Mouse (Mus musculus): ENCODE data around the gene Fstl5. TPM values are rescaled to one million over a fixed set of nuclear protein-coding genes. Genes with fewer than 3 reads are reported as not detected.

Fstl5 gene
- total RNA-seq, 1 experiment = 0.13 TPM

GRCm38 (mm10) chr3:76316991-76317390, 242.9 kb downstream of the Fstl5 start:
- Histone ChIP-seq H3K4me1 (ENCODE audit: control insufficient read depth in 2 of 2, insufficient read depth in 2 of 2, low read length in 2 of 2, poor library complexity in 1 of 2) (no peaks in the 10 kb centered on the region), H3K9ac (ENCODE audit: insufficient read depth, low read depth, low read length, poor library complexity, severe bottlenecking) (no peak overlapping the region), H3K9me3 (ENCODE audit: control insufficient read depth, insufficient read depth, low read depth, low read length) (no peaks in the 10 kb centered on the region), H3K27ac (ENCODE audit: insufficient read depth, low read depth, low read length, poor library complexity, severe bottlenecking) (no peak overlapping the region), H3K4me3 (ENCODE audit: insufficient read depth in 1 of 2, low read depth in 1 of 2, low read length in 2 of 2, poor library complexity in 1 of 2, severe bottlenecking in 1 of 2) (no peak overlapping the region), H3K36me3 (ENCODE audit: control insufficient read depth, insufficient read depth, low read length, poor library complexity, severe bottlenecking) (no peaks in the 10 kb centered on the region)
- TF ChIP-seq MAFK (IDR thresholded peaks at IDR 0.05; ENCODE audit: insufficient read depth, low read depth, low read length) (no peak), ZC3H11A (IDR thresholded peaks at IDR 0.05; ENCODE audit: borderline replicate concordance, low read depth, low read length) (no peak), CHD2 (IDR thresholded peaks at IDR 0.05; ENCODE audit: low read depth, low read length) (no peak), ZNF384 (IDR thresholded peaks at IDR 0.05; ENCODE audit: low read depth, low read length) (no peak), HCFC1 (IDR thresholded peaks at IDR 0.05; ENCODE audit: borderline replicate concordance, insufficient read depth, low read length) (no peak)
- no peak for DNase-seq (ENCODE audit: low read depth, low spot score)
- in situ Hi-C loops (cut with MboI; ENCODE audit: low sequenced_read_pairs in 2 of 2, unreplicated experiment in 2 of 2) = no loop called here

GRCm38 (mm10) chr3:76319531-76319930, 245.5 kb downstream of the Fstl5 start:
- TF ChIP-seq ZNF384 (IDR thresholded peaks at IDR 0.05; ENCODE audit: low read depth, low read length) (no peak), ZC3H11A (IDR thresholded peaks at IDR 0.05; ENCODE audit: borderline replicate concordance, low read depth, low read length) (no peak), CHD2 (IDR thresholded peaks at IDR 0.05; ENCODE audit: low read depth, low read length) (no peak), MAFK (IDR thresholded peaks at IDR 0.05; ENCODE audit: insufficient read depth, low read depth, low read length) (no peak), HCFC1 (IDR thresholded peaks at IDR 0.05; ENCODE audit: borderline replicate concordance, insufficient read depth, low read length) (no peak)
- Histone ChIP-seq H3K36me3 (ENCODE audit: control insufficient read depth, insufficient read depth, low read length, poor library complexity, severe bottlenecking) (no peaks in the 10 kb centered on the region), H3K27ac (ENCODE audit: insufficient read depth, low read depth, low read length, poor library complexity, severe bottlenecking) (no peak overlapping the region), H3K9ac (ENCODE audit: insufficient read depth, low read depth, low read length, poor library complexity, severe bottlenecking) (no peak overlapping the region), H3K4me3 (ENCODE audit: insufficient read depth in 1 of 2, low read depth in 1 of 2, low read length in 2 of 2, poor library complexity in 1 of 2, severe bottlenecking in 1 of 2) (no peak overlapping the region), H3K9me3 (ENCODE audit: control insufficient read depth, insufficient read depth, low read depth, low read length) (no peaks in the 10 kb centered on the region), H3K4me1 (ENCODE audit: control insufficient read depth in 2 of 2, insufficient read depth in 2 of 2, low read length in 2 of 2, poor library complexity in 1 of 2) (no peaks in the 10 kb centered on the region)
- in situ Hi-C loops (cut with MboI; ENCODE audit: low sequenced_read_pairs in 2 of 2, unreplicated experiment in 2 of 2) = no loop called here
- no peak for DNase-seq (ENCODE audit: low read depth, low spot score)

- in situ Hi-C loops (cut with MboI; ENCODE audit: low sequenced_read_pairs in 2 of 2, unreplicated experiment in 2 of 2) = no loop called here
- H3K36me3 ChIP-seq (ENCODE audit: control insufficient read depth, insufficient read depth, low read length, poor library complexity, severe bottlenecking) = no peaks in the 10 kb centered on the region
- no peak overlapping the region for H3K27ac ChIP-seq (ENCODE audit: insufficient read depth, low read depth, low read length, poor library complexity, severe bottlenecking)
- no peak overlapping the region for H3K4me3 ChIP-seq (ENCODE audit: insufficient read depth in 1 of 2, low read depth in 1 of 2, low read length in 2 of 2, poor library complexity in 1 of 2, severe bottlenecking in 1 of 2)
- H3K4me1 ChIP-seq (ENCODE audit: control insufficient read depth in 2 of 2, insufficient read depth in 2 of 2, low read length in 2 of 2, poor library complexity in 1 of 2) = no peaks in the 10 kb centered on the region
- TF ChIP-seq ZC3H11A (IDR thresholded peaks at IDR 0.05; ENCODE audit: borderline replicate concordance, low read depth, low read length) (no peak), MAFK (IDR thresholded peaks at IDR 0.05; ENCODE audit: insufficient read depth, low read depth, low read length) (no peak), ZNF384 (IDR thresholded peaks at IDR 0.05; ENCODE audit: low read depth, low read length) (no peak), CHD2 (IDR thresholded peaks at IDR 0.05; ENCODE audit: low read depth, low read length) (no peak), HCFC1 (IDR thresholded peaks at IDR 0.05; ENCODE audit: borderline replicate concordance, insufficient read depth, low read length) (no peak)
- no peaks in the 10 kb centered on the region for H3K9me3 ChIP-seq (ENCODE audit: control insufficient read depth, insufficient read depth, low read depth, low read length)
- no peak overlapping the region for H3K9ac ChIP-seq (ENCODE audit: insufficient read depth, low read depth, low read length, poor library complexity, severe bottlenecking)
- no peak for DNase-seq (ENCODE audit: low read depth, low spot score)
These were observed 248.4 kb downstream of the Fstl5 start for GRCm38 (mm10) chr3:76322431-76322830.

- TF ChIP-seq CHD2 (IDR thresholded peaks at IDR 0.05; ENCODE audit: low read depth, low read length) (no peak), MAFK (IDR thresholded peaks at IDR 0.05; ENCODE audit: insufficient read depth, low read depth, low read length) (no peak), ZC3H11A (IDR thresholded peaks at IDR 0.05; ENCODE audit: borderline replicate concordance, low read depth, low read length) (no peak), HCFC1 (IDR thresholded peaks at IDR 0.05; ENCODE audit: borderline replicate concordance, insufficient read depth, low read length) (no peak), ZNF384 (IDR thresholded peaks at IDR 0.05; ENCODE audit: low read depth, low read length) (no peak)
- Histone ChIP-seq H3K9me3 (ENCODE audit: control insufficient read depth, insufficient read depth, low read depth, low read length) (no peaks in the 10 kb centered on the region), H3K9ac (ENCODE audit: insufficient read depth, low read depth, low read length, poor library complexity, severe bottlenecking) (no peak overlapping the region), H3K4me3 (ENCODE audit: insufficient read depth in 1 of 2, low read depth in 1 of 2, low read length in 2 of 2, poor library complexity in 1 of 2, severe bottlenecking in 1 of 2) (no peak overlapping the region), H3K27ac (ENCODE audit: insufficient read depth, low read depth, low read length, poor library complexity, severe bottlenecking) (no peak overlapping the region), H3K36me3 (ENCODE audit: control insufficient read depth, insufficient read depth, low read length, poor library complexity, severe bottlenecking) (no peaks in the 10 kb centered on the region), H3K4me1 (ENCODE audit: control insufficient read depth in 2 of 2, insufficient read depth in 2 of 2, low read length in 2 of 2, poor library complexity in 1 of 2) (no peaks in the 10 kb centered on the region)
- DNase-seq (ENCODE audit: low read depth, low spot score) = no peak
- in situ Hi-C loops (cut with MboI; ENCODE audit: low sequenced_read_pairs in 2 of 2, unreplicated experiment in 2 of 2) = no loop called here
These were observed 262.9 kb downstream of the Fstl5 start for GRCm38 (mm10) chr3:76336922-76337321.

GRCm38 (mm10) chr3:76367000-76367399, 292.9 kb downstream of the Fstl5 start:
- H3K9me3 ChIP-seq (ENCODE audit: control insufficient read depth, insufficient read depth, low read depth, low read length) = no peaks in the 10 kb centered on the region
- H3K4me3 ChIP-seq (ENCODE audit: insufficient read depth in 1 of 2, low read depth in 1 of 2, low read length in 2 of 2, poor library complexity in 1 of 2, severe bottlenecking in 1 of 2) = no peak overlapping the region
- TF ChIP-seq HCFC1 (IDR thresholded peaks at IDR 0.05; ENCODE audit: borderline replicate concordance, insufficient read depth, low read length) (no peak), ZNF384 (IDR thresholded peaks at IDR 0.05; ENCODE audit: low read depth, low read length) (no peak), ZC3H11A (IDR thresholded peaks at IDR 0.05; ENCODE audit: borderline replicate concordance, low read depth, low read length) (no peak), CHD2 (IDR thresholded peaks at IDR 0.05; ENCODE audit: low read depth, low read length) (no peak), MAFK (IDR thresholded peaks at IDR 0.05; ENCODE audit: insufficient read depth, low read depth, low read length) (no peak)
- H3K4me1 ChIP-seq (ENCODE audit: control insufficient read depth in 2 of 2, insufficient read depth in 2 of 2, low read length in 2 of 2, poor library complexity in 1 of 2) = no peaks in the 10 kb centered on the region
- in situ Hi-C loops (cut with MboI; ENCODE audit: low sequenced_read_pairs in 2 of 2, unreplicated experiment in 2 of 2) = no loop called here
- H3K27ac ChIP-seq (ENCODE audit: insufficient read depth, low read depth, low read length, poor library complexity, severe bottlenecking) = no peak overlapping the region
- no peak for DNase-seq (ENCODE audit: low read depth, low spot score)
- no peak overlapping the region for H3K9ac ChIP-seq (ENCODE audit: insufficient read depth, low read depth, low read length, poor library complexity, severe bottlenecking)
- no peaks in the 10 kb centered on the region for H3K36me3 ChIP-seq (ENCODE audit: control insufficient read depth, insufficient read depth, low read length, poor library complexity, severe bottlenecking)

All from ES-E14 (cell line).